Mouse (Mus musculus) forebrain, embryonic 10.5 days (tissue): ENCODE measurements around the gene Gp1ba. TPM values are rescaled to one million over a fixed set of nuclear protein-coding genes. Genes with fewer than 3 reads are reported as not detected.

Experiments
- DNase-seq: peaks from one replicate; pipeline ENCODE4 v3.0.0-alpha.2; 2017; ENCODE audit warnings: low spot score; ENCODE audit errors: extremely low spot score
- H3K27ac ChIP-seq: fragments of 300-500 bp; sonication (generic); 2 replicates; pipeline ENCODE4 v1.5.1; 2016; ENCODE audit warnings: mild to moderate bottlenecking
- H3K27me3 ChIP-seq: fragments of 300-500 bp; sonication (generic); 2 replicates; pipeline ENCODE4 v1.6.1; 2016; ENCODE audit warnings: mild to moderate bottlenecking; ENCODE audit not compliant: poor library complexity, severe bottlenecking
- H3K36me3 ChIP-seq: fragments of 300-500 bp; sonication (generic); replicated peaks from 2 replicates; pipeline ENCODE4 v1.6.1; 2016; ENCODE audit warnings: mild to moderate bottlenecking, moderate library complexity
- H3K4me1 ChIP-seq: fragments of 300-500 bp; sonication (generic); 2 replicates; pipeline ENCODE4 v1.6.1; 2016
- H3K4me3 ChIP-seq: fragments of 300-500 bp; sonication (generic); 2 replicates; pipeline ENCODE4 v1.5.1; 2016; ENCODE audit warnings: mild to moderate bottlenecking, moderate library complexity
- H3K9me3 ChIP-seq: fragments of 300-500 bp; sonication (generic); 2 replicates; pipeline ENCODE4 v1.6.1; 2016; ENCODE audit warnings: mild to moderate bottlenecking, moderate library complexity
- WGBS: fragments of 180-500 bp; shearing (Covaris S2); methylation state at CpG from one replicate; pipeline ENCODE4 v1.1.7; 2016; 5-methylcytosine and 5-hydroxymethylcytosine counted together
- polyA plus RNA-seq: library from polyadenylated mRNA; unstranded; fragments of >200 nt; fragmentation: Nextera tagmentation; extraction: Ambion mirVana; gene quantifications from 2 replicates; pipeline ENCODE4 v1.2.1, GENCODE M21; 2016

Gene Gp1ba
- polyA plus RNA-seq, 1 experiment from 2014 or later = 0.56 TPM

GRCm38 (mm10) chr11:70657573-70657972, 18.7 kb downstream of the Gp1ba start:
- 54% methylated on average over 6 of the region's 6 CpGs for WGBS
- no peaks in the 10 kb centered on the region for H3K27me3 ChIP-seq
- no peaks in the 10 kb centered on the region for H3K9me3 ChIP-seq
- peaks cover 40% of the 10 kb centered on the region for H3K36me3 ChIP-seq
- peaks cover 49% of the 10 kb centered on the region for H3K4me1 ChIP-seq
- H3K27ac ChIP-seq = peak overlapping the region; percentile 99
- DNase-seq = no peak
- peak overlapping the region; percentile 99 for H3K4me3 ChIP-seq

GRCm38 (mm10) chr11:70657991-70658390, 19.1 kb downstream of the Gp1ba start:
- H3K27ac ChIP-seq = peak overlapping the region; percentile 99
- H3K4me1 ChIP-seq = peaks cover 46% of the 10 kb centered on the region
- 54% methylated on average over 9 of the region's 9 CpGs for WGBS
- H3K9me3 ChIP-seq = no peaks in the 10 kb centered on the region
- no peak for DNase-seq
- H3K4me3 ChIP-seq = peak overlapping the region; percentile 99
- peaks cover 40% of the 10 kb centered on the region for H3K36me3 ChIP-seq
- H3K27me3 ChIP-seq = no peaks in the 10 kb centered on the region

GRCm38 (mm10) chr11:70658521-70658920, 19.6 kb downstream of the Gp1ba start:
- no peak for DNase-seq
- Histone ChIP-seq H3K27ac (no peak overlapping the region), H3K4me3 (0 out of 2 replicates have a peak overlapping the region, but pooled peaks have one; percentile 99), H3K27me3 (no peaks in the 10 kb centered on the region), H3K36me3 (peaks cover 43% of the 10 kb centered on the region), H3K4me1 (peaks cover 44% of the 10 kb centered on the region), H3K9me3 (no peaks in the 10 kb centered on the region)
- 91% methylated on average over 5 of the region's 5 CpGs for WGBS

- no peak overlapping the region for H3K27ac ChIP-seq
- H3K4me3 ChIP-seq = no peak overlapping the region
- peaks cover 44% of the 10 kb centered on the region for H3K4me1 ChIP-seq
Observed at GRCm38 (mm10) chr11:70658942-70659341, 20.0 kb downstream of the Gp1ba start.

GRCm38 (mm10) chr11:70660571-70660970, 21.6 kb downstream of the Gp1ba start:
- Histone ChIP-seq H3K27me3 (no peaks in the 10 kb centered on the region), H3K4me3 (no peak overlapping the region), H3K27ac (no peak overlapping the region), H3K4me1 (peaks cover 37% of the 10 kb centered on the region), H3K36me3 (peaks cover 63% of the 10 kb centered on the region), H3K9me3 (no peaks in the 10 kb centered on the region)
- no peak for DNase-seq
- WGBS = 93% methylated on average over 8 of the region's 8 CpGs

More at GRCm38 (mm10) chr11:70658942-70659341, 20.0 kb downstream of the Gp1ba start:
- 87% methylated on average over 8 of the region's 8 CpGs for WGBS
- no peaks in the 10 kb centered on the region for H3K27me3 ChIP-seq
- no peaks in the 10 kb centered on the region for H3K9me3 ChIP-seq
- H3K36me3 ChIP-seq = peaks cover 47% of the 10 kb centered on the region
- DNase-seq = no peak

GRCm38 (mm10) chr11:70663101-70663500, 24.2 kb downstream of the Gp1ba start:
- Histone ChIP-seq H3K27me3 (no peaks in the 10 kb centered on the region), H3K9me3 (no peaks in the 10 kb centered on the region), H3K4me3 (no peak overlapping the region), H3K4me1 (peaks cover 27% of the 10 kb centered on the region), H3K27ac (no peak overlapping the region), H3K36me3 (peaks cover 82% of the 10 kb centered on the region)
- no peak for DNase-seq
- 89% methylated on average over 8 of the region's 8 CpGs for WGBS

- Histone ChIP-seq H3K27ac (no peak overlapping the region), H3K27me3 (no peaks in the 10 kb centered on the region), H3K9me3 (no peaks in the 10 kb centered on the region), H3K4me3 (no peak overlapping the region), H3K4me1 (peaks cover 22% of the 10 kb centered on the region), H3K36me3 (peaks cover 82% of the 10 kb centered on the region)
- 91% methylated on average over 6 of the region's 6 CpGs for WGBS
- DNase-seq = no peak
Observed at GRCm38 (mm10) chr11:70663957-70664356, 25.0 kb downstream of the Gp1ba start.

- H3K36me3 ChIP-seq = peaks cover 76% of the 10 kb centered on the region
Observed at GRCm38 (mm10) chr11:70664741-70665140, 25.8 kb downstream of the Gp1ba start.

GRCm38 (mm10) chr11:70666687-70667086, 27.8 kb downstream of the Gp1ba start:
- DNase-seq = no peak
- no peaks in the 10 kb centered on the region for H3K9me3 ChIP-seq
- peaks cover 44% of the 10 kb centered on the region for H3K4me1 ChIP-seq
- H3K4me3 ChIP-seq = no peak overlapping the region
- H3K36me3 ChIP-seq = peaks cover 66% of the 10 kb centered on the region
- no peaks in the 10 kb centered on the region for H3K27me3 ChIP-seq
- 96% methylated on average over 8 of the region's 8 CpGs for WGBS
- H3K27ac ChIP-seq = no peak overlapping the region

More at GRCm38 (mm10) chr11:70664741-70665140, 25.8 kb downstream of the Gp1ba start:
- Histone ChIP-seq H3K27ac (no peak overlapping the region), H3K9me3 (no peaks in the 10 kb centered on the region), H3K27me3 (no peaks in the 10 kb centered on the region), H3K4me1 (peaks cover 25% of the 10 kb centered on the region), H3K4me3 (no peak overlapping the region)
- WGBS = 94% methylated on average over 9 of the region's 9 CpGs
- DNase-seq = no peak

- no peak for DNase-seq
- H3K9me3 ChIP-seq = no peaks in the 10 kb centered on the region
- peaks cover 47% of the 10 kb centered on the region for H3K4me1 ChIP-seq
- no peaks in the 10 kb centered on the region for H3K27me3 ChIP-seq
- H3K4me3 ChIP-seq = peak overlapping the region; percentile 72
- peaks cover 66% of the 10 kb centered on the region for H3K36me3 ChIP-seq
- WGBS = 75% methylated on average over 14 of the region's 14 CpGs
- H3K27ac ChIP-seq = peak overlapping the region; percentile 96
Observed at GRCm38 (mm10) chr11:70667271-70668150, 28.6 kb downstream of the Gp1ba start.

- H3K27ac ChIP-seq = peak overlapping the region; percentile 96
- no peak for DNase-seq
- H3K36me3 ChIP-seq = peaks cover 61% of the 10 kb centered on the region
- H3K9me3 ChIP-seq = no peaks in the 10 kb centered on the region
- H3K27me3 ChIP-seq = no peaks in the 10 kb centered on the region
- 2% methylated on average over 15 of the region's 15 CpGs for WGBS
- H3K4me1 ChIP-seq = peaks cover 45% of the 10 kb centered on the region
- peak overlapping the region; percentile 72 for H3K4me3 ChIP-seq
Observed at GRCm38 (mm10) chr11:70668335-70668770, 29.4 kb downstream of the Gp1ba start.

- Histone ChIP-seq H3K27ac (peak within 1 kb of the TSS; percentile 96), H3K9me3 (no peaks in the 10 kb centered on the region), H3K27me3 (no peaks in the 10 kb centered on the region), H3K36me3 (peaks cover 60% of the 10 kb centered on the region), H3K4me3 (peak within 1 kb of the TSS; percentile 72), H3K4me1 (peaks cover 47% of the 10 kb centered on the region)
- peak; percentile 96 for DNase-seq
- WGBS = under 1% methylated on average over 44 of the region's 44 CpGs
Observed at GRCm38 (mm10) chr11:70668771-70669505, 30.0 kb downstream of the Gp1ba start, which contains the start of gene Spag7. TSS of gene Spag7 (minus strand) at chr11:70669416.
